Mouse (Mus musculus): Measurements from ENCODE around the gene Stk25.

Gene Stk25

GRCm38 (mm10) chr1:93668791-93669548 lies 10.5 kb upstream of the Stk25 start:
- DNase-seq (ENCODE audit: low spot score in 2 of 2): peak; percentile 46 to 79

GRCm38 (mm10) chr1:93667760-93668400 lies 9.4 kb upstream of the Stk25 start:
- DNase-seq (ENCODE audit: low spot score in 2 of 2): no peak

GRCm38 (mm10) chr1:93657025-93657360 lies 1.5 kb downstream of the Stk25 start:
- DNase-seq (ENCODE audit: low spot score in 2 of 2): no peak

GRCm38 (mm10) chr1:93656325-93657024 lies 2.0 kb downstream of the Stk25 start:
- no peak for DNase-seq (ENCODE audit: low spot score in 2 of 2)

GRCm38 (mm10) chr1:93654798-93655197 lies 3.7 kb downstream of the Stk25 start:
- DNase-seq (ENCODE audit: low spot score in 2 of 2): no peak

- no peak for DNase-seq (ENCODE audit: low spot score in 2 of 2)
Observed at GRCm38 (mm10) chr1:93654275-93654674, 4.2 kb downstream of the Stk25 start.

- no peak for DNase-seq (ENCODE audit: low spot score in 2 of 2)
Observed at GRCm38 (mm10) chr1:93649604-93650172, 8.8 kb downstream of the Stk25 start.

- no peak for DNase-seq (ENCODE audit: low spot score in 2 of 2)
Observed at GRCm38 (mm10) chr1:93642692-93643091, 15.8 kb downstream of the Stk25 start.

- DNase-seq (ENCODE audit: low spot score in 2 of 2): no peak
Observed at GRCm38 (mm10) chr1:93641978-93642377, 16.5 kb downstream of the Stk25 start.

- no peak for DNase-seq (ENCODE audit: low spot score in 2 of 2)
Observed at GRCm38 (mm10) chr1:93636211-93636897, 22.1 kb downstream of the Stk25 start.

GRCm38 (mm10) chr1:93635580-93636192 lies 22.8 kb downstream of the Stk25 start:
- peak; percentile 89 to 95 for DNase-seq (ENCODE audit: low spot score in 2 of 2)

GRCm38 (mm10) chr1:93635091-93635579 lies 23.3 kb downstream of the Stk25 start:
- DNase-seq (ENCODE audit: low spot score in 2 of 2): peak in 1 of 2 experiments; percentile 37

GRCm38 (mm10) chr1:93634481-93634891 lies 24.0 kb downstream of the Stk25 start:
- DNase-seq (ENCODE audit: low spot score in 2 of 2): peak in 1 of 2 experiments; percentile 29

GRCm38 (mm10) chr1:93632723-93633122 lies 25.7 kb downstream of the Stk25 start:
- DNase-seq (ENCODE audit: low spot score in 2 of 2): no peak

- no peak for DNase-seq (ENCODE audit: low spot score in 2 of 2)
Observed at GRCm38 (mm10) chr1:93630796-93631195, 27.7 kb downstream of the Stk25 start.

- DNase-seq (ENCODE audit: low spot score in 2 of 2): no peak
Observed at GRCm38 (mm10) chr1:93624502-93624901, 34.0 kb downstream of the Stk25 start.

GRCm38 (mm10) chr1:93618948-93619347 lies 39.5 kb downstream of the Stk25 start:
- DNase-seq (ENCODE audit: low spot score in 2 of 2): no peak

- no peak for DNase-seq (ENCODE audit: low spot score in 2 of 2)
Observed at GRCm38 (mm10) chr1:93618059-93618748, 40.3 kb downstream of the Stk25 start.

GRCm38 (mm10) chr1:93609762-93610161 lies 48.7 kb downstream of the Stk25 start:
- no peak for DNase-seq (ENCODE audit: low spot score in 2 of 2)

- no peak for DNase-seq (ENCODE audit: low spot score in 2 of 2)
Observed at GRCm38 (mm10) chr1:93608696-93609245, 49.7 kb downstream of the Stk25 start.
